ENCODE assay signal across 41 mouse cellular contexts in genomic region chr17:17678781-17679180, GRCm38 (mm10). TPM values are rescaled to one million over a fixed set of nuclear protein-coding genes. Genes with fewer than 3 reads are reported as not detected.
"Had no signal": no experiment of that assay in that cellular context is flagged by ENCODE, and none has a peak within 500 bp of the region (broad histone marks: within the 10 kb centered on the region; RNA-seq: fewer than 3 reads in every experiment).

No protein-coding gene starts in this region.

- DNase-seq: gastrocnemius, postnatal 14 days; gastrocnemius, postnatal 36 days; heart, adult 11 months; heart, adult 2 months; heart, postnatal 14 days; heart, postnatal 36 days; kidney, adult 11 months; kidney, adult 2 months; kidney, adult 9 months; kidney, postnatal 14 days; kidney, postnatal 36 days; layer of hippocampus, adult 9-11 months; layer of hippocampus, postnatal 36 days; left cerebral cortex, postnatal 4 days had no signal

- H3K4me3 ChIP-seq: heart, adult 2 months; heart, embryonic 13.5 days; heart, embryonic 15.5 days; kidney, embryonic 15.5 days; limb, embryonic 13.5 days; limb, embryonic 15.5 days; liver, embryonic 12.5 days had no signal

- H3K27me3 ChIP-seq: heart, embryonic 13.5 days; heart, embryonic 15.5 days; kidney, embryonic 15.5 days; limb, embryonic 13.5 days; limb, embryonic 15.5 days; liver, embryonic 12.5 days had no signal

- H3K9ac ChIP-seq: heart, embryonic 13.5 days; heart, embryonic 15.5 days; hindbrain, embryonic 14.5 days; kidney, embryonic 15.5 days; limb, embryonic 13.5 days; limb, embryonic 15.5 days; liver, embryonic 12.5 days; liver, embryonic 14.5 days had no signal

- H3K4me1 ChIP-seq: heart, embryonic 13.5 days; heart, embryonic 15.5 days; kidney, embryonic 15.5 days; limb, embryonic 13.5 days; limb, embryonic 15.5 days; liver, embryonic 12.5 days had no signal

- H3K9me3 ChIP-seq: heart, embryonic 13.5 days; heart, embryonic 15.5 days; kidney, embryonic 15.5 days; limb, embryonic 13.5 days; limb, embryonic 15.5 days; liver, embryonic 12.5 days had no signal

- H3K36me3 ChIP-seq: heart, embryonic 13.5 days; heart, embryonic 15.5 days; kidney, embryonic 15.5 days; limb, embryonic 13.5 days; limb, embryonic 15.5 days; liver, embryonic 12.5 days had no signal

- H3K4me2 ChIP-seq: heart, embryonic 11.5 days; heart, embryonic 13.5 days; heart, embryonic 15.5 days; hindbrain, embryonic 14.5 days; kidney, embryonic 15.5 days; limb, embryonic 13.5 days; limb, embryonic 15.5 days; liver, embryonic 12.5 days had no signal

- H3K27ac ChIP-seq: heart, adult 2 months; heart, embryonic 13.5 days; heart, embryonic 15.5 days; hindbrain, embryonic 14.5 days; kidney, embryonic 15.5 days; kidney, postnatal 0 days; limb, embryonic 13.5 days; limb, embryonic 15.5 days; liver, embryonic 12.5 days; liver, embryonic 14.5 days had no signal

- ATAC-seq: hindbrain, embryonic 16.5 days; intestine, embryonic 16.5 days; liver, embryonic 12.5 days had no signal

RNA-seq across cellular contexts. Expression of gene Vmn2r90, which starts 24.8 kb away (rescaled TPM):
- total RNA-seq: gastrocnemius, adult 18-20 months; gastrocnemius, adult 8-10 months; gastrocnemius, postnatal 14 days; gastrocnemius, postnatal 36 days; heart, adult 2 months; heart, postnatal 14 days; heart, postnatal 36 days; hematopoietic stem cell, adult 5-6 weeks; layer of hippocampus, adult 18-20 months; layer of hippocampus, postnatal 14 days; layer of hippocampus, postnatal 36 days; left cerebral cortex, adult 18-20 months; left cerebral cortex, adult 8-10 months; left cerebral cortex, postnatal 10 days; liver, adult 2 months had no signal
- polyA plus RNA-seq: gonadal fat pad, adult 2 months; heart, adult 2 months; heart, embryonic 11.5 days; heart, embryonic 13.5 days; heart, embryonic 15.5 days; heart, postnatal 0 days; hindbrain, embryonic 11.5 days; hindbrain, embryonic 14.5 days; hindbrain, embryonic 16.5 days; intestine, embryonic 14.5 days; intestine, embryonic 16.5 days; kidney, embryonic 15.5 days; kidney, postnatal 0 days; large intestine, adult 2 months; limb, embryonic 11.5 days; limb, embryonic 13.5 days; limb, embryonic 15.5 days; liver, adult 2 months; liver, embryonic 12.5 days; liver, embryonic 14.5 days had no signal
